Mouse (Mus musculus) adrenal gland, postnatal 0 days (tissue): ENCODE measurements around the gene Gm10409. TPM values are rescaled to one million over a fixed set of nuclear protein-coding genes. Genes with fewer than 3 reads are reported as not detected.

ENCODE experiments used
- polyA plus RNA-seq: library from polyadenylated mRNA; unstranded; fragments of >200 nt; fragmentation: Nextera tagmentation; extraction: Ambion mirVana; gene quantifications from 2 replicates; pipeline ENCODE4 v1.2.1, GENCODE M21; 2015

The Gm10409 gene
- 0.47 and 1.3 TPM in 2 replicates for polyA plus RNA-seq

DNA sequence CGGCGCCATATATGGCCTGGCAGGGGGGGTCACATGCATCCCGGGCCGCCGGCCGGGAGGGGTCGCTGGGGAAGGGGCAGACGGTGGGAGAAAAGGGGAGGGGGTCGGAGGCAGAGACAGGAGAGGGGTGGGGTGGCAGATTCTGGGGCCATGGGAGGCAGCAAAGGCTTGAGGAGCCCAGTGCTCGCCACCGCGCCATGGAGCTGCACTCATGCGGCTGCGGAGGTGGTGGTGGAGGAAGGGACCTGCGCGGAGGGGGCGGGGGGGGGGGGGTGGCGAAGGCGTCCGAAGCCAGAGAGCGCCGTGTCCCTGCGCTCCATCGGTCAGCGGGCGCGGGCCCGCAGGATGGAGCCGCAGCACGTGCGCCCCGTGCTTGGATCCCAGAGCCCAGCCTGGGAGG is at the start of gene Gm10409:
Gene Gm10409 (plus strand): TSS at position 301 of the 400 bp plus-strand sequence.

GRCm38 (mm10) chr14:3394793-3395192 is 17.6 kb upstream of the Gm10409 start, which contains the start of gene Gm10413:
Gene Gm10413 (plus strand): TSS chr14:3395093.

GRCm38 (mm10) chr14:3427803-3428202 is 15.4 kb downstream of the Gm10409 start, which contains the start of gene Gm3005:
Gene Gm3005 (plus strand): TSS chr14:3428103.

DNA sequence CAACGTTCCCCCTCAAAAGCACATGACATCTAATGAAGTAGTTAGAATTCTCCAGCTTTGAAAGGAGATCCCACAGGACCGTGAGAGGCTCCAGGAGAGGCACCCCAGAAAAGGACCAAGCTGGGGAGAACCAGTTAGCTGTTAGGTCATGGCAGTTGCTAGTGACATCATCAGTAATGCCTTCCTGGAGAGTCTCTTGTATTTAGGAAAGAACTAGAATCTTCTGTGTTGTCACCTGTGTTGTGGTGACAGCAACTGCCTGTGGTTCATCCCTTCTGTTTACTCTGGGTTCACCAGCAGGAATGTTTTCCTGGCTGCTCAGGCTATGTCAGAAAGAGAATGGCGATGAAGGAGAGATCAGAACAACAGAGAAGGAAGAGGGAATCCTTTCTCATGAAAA is 36.7 kb downstream of the Gm10409 start, which contains the start of gene Gm10408:
Gene Gm10408 (plus strand): TSS at position 301 of the 400 bp plus-strand sequence.

Other genes with a start within 250 kb of the Gm10409 start
- gene Gm5795, start 224.4 kb upstream of the Gm10409 start, polyA plus RNA-seq = not detected in 2 replicates
- gene D830030K20Rik, start 204.1 kb upstream of the Gm10409 start, polyA plus RNA-seq = 2.1 and 4.6 TPM in 2 replicates
- not detected in 2 replicates for gene Gm2956, start 80.0 kb upstream of the Gm10409 start, polyA plus RNA-seq
- gene Gm10413, start 17.5 kb upstream of the Gm10409 start, polyA plus RNA-seq = not detected in 2 replicates
- 0.29 and 0.44 TPM in 2 replicates for gene Gm3005, start 15.5 kb downstream of the Gm10409 start, polyA plus RNA-seq
- gene Gm10408, start 36.8 kb downstream of the Gm10409 start, polyA plus RNA-seq = not detected in 2 replicates
- not detected in 2 replicates for gene Gm3012, start 221.9 kb downstream of the Gm10409 start, polyA plus RNA-seq
- 0.47 and 1.3 TPM in 2 replicates for gene Gm3020, start 239.4 kb downstream of the Gm10409 start, polyA plus RNA-seq